ENCODE assay signal across 12 mouse cellular contexts in genomic region chr19:20009801-20010441, GRCm38 (mm10).
DNase-seq lines count a peak whose midpoint lies in the region; ATAC-seq lines count a peak whose summit lies in the region.
"Had no signal": no experiment of that assay in that cellular context is flagged by ENCODE, and none has a peak within 500 bp of the region (broad histone marks: within the 10 kb centered on the region; RNA-seq: fewer than 3 reads in every experiment).

No protein-coding gene starts in this region.

- H3K4me3 ChIP-seq in limb, embryonic 11.5 days (ENCODE audit: low read depth, low read length): no peak overlapping the region
- no peak overlapping the region for H3K4me3 ChIP-seq in limb, embryonic 10.5 days
- H3K4me3 ChIP-seq in limb, embryonic 12.5 days (replicated peaks): peak overlapping the region; percentile 9

- no peaks in the 10 kb centered on the region for H3K27me3 ChIP-seq in limb, embryonic 11.5 days (ENCODE audit: control insufficient read depth, insufficient read depth, low read length)
- H3K27me3 ChIP-seq in limb, embryonic 10.5 days (ENCODE audit: low read depth, poor library complexity, severe bottlenecking): no peaks in the 10 kb centered on the region
- H3K27me3 ChIP-seq in limb, embryonic 12.5 days: no peaks in the 10 kb centered on the region

- WGBS in limb, embryonic 11.5 days: 45% methylated on average over 12 of the region's 12 CpGs
- WGBS in limb, embryonic 10.5 days: 66% methylated on average over 12 of the region's 12 CpGs
- 36% methylated on average over 12 of the region's 12 CpGs for WGBS in limb, embryonic 12.5 days

- ATAC-seq in limb, embryonic 11.5 days (ENCODE audit: insufficient number of reproducible peaks, low FRiP score, low TSS enrichment, low read depth): no peak
- ATAC-seq in limb, embryonic 12.5 days (ENCODE audit: insufficient number of reproducible peaks, insufficient read depth, low FRiP score, low TSS enrichment, low read depth): peak; percentile 59; the same call in 1 of the 2 replicates

- no peaks in the 10 kb centered on the region for H3K36me3 ChIP-seq in limb, embryonic 11.5 days (ENCODE audit: control insufficient read depth, insufficient read depth, low read length)
- no peaks in the 10 kb centered on the region for H3K36me3 ChIP-seq in limb, embryonic 10.5 days
- no peaks in the 10 kb centered on the region for H3K36me3 ChIP-seq in limb, embryonic 12.5 days

- H3K27ac ChIP-seq in limb, embryonic 11.5 days (replicated peaks; ENCODE audit: low read depth, low read length): no peak overlapping the region
- no peak overlapping the region for H3K27ac ChIP-seq in limb, embryonic 10.5 days
- no peak overlapping the region for H3K27ac ChIP-seq in limb, embryonic 12.5 days

- H3K9me3 ChIP-seq in limb, embryonic 11.5 days (ENCODE audit: control insufficient read depth, low read length): no peaks in the 10 kb centered on the region
- no peaks in the 10 kb centered on the region for H3K9me3 ChIP-seq in limb, embryonic 10.5 days (replicated peaks)
- H3K9me3 ChIP-seq in limb, embryonic 12.5 days: no peaks in the 10 kb centered on the region

- peak overlapping the region; percentile 1; the same call in 1 of the 2 replicates for H3K4me2 ChIP-seq in limb, embryonic 11.5 days (ENCODE audit: low read depth, severe bottlenecking)
- peak overlapping the region; percentile 53 for H3K4me2 ChIP-seq in limb, embryonic 12.5 days
- H3K4me2 ChIP-seq: liver, embryonic 11.5 days had no signal

- 0 out of 2 replicates have a peak, but pooled peaks cover 4% of the 10 kb centered on the region for H3K4me1 ChIP-seq in limb, embryonic 11.5 days (ENCODE audit: control insufficient read depth, insufficient read depth, low read length)
- H3K4me1 ChIP-seq in limb, embryonic 10.5 days: peaks cover 8% of the 10 kb centered on the region
- peaks cover 7% of the 10 kb centered on the region for H3K4me1 ChIP-seq in limb, embryonic 12.5 days (replicated peaks)

- no peak overlapping the region for H3K9ac ChIP-seq in limb, embryonic 11.5 days (ENCODE audit: low read length)
- H3K9ac ChIP-seq in limb, embryonic 12.5 days (replicated peaks): no peak overlapping the region

- DNase-seq in limb, embryonic 11.5 days (ENCODE audit: low spot score): no peak
- DNase-seq in limb, embryonic 10.5 days (ENCODE audit: low spot score): no peak
- DNase-seq in cerebellum, postnatal 10 days: peak; percentile 89 to 90
- DNase-seq in retina, postnatal 1 day: peak; percentile 100
- no peak for DNase-seq in T-cell, adult 2 months (ENCODE audit: low spot score)
- no peak for DNase-seq in spleen, postnatal 4 days (ENCODE audit: low spot score in 2 of 2)
- DNase-seq: gastrocnemius, postnatal 14 days; heart, postnatal 36 days; kidney, postnatal 25 days; right cerebral cortex, postnatal 25 days had no signal

Comparison
In these comparisons a context has a peak if more than half of its experiments do, and no peak if none do; other contexts are left out.
1. DNase-seq: peak in cerebellum, postnatal 10 days (2 of 2) and retina, postnatal 1 day (single experiment); none in limb, embryonic 11.5 days (single experiment), limb, embryonic 10.5 days (single experiment), T-cell, adult 2 months (single experiment) and spleen, postnatal 4 days (0 of 2).